Mouse (Mus musculus): ENCODE results near the gene Ankdd1b.

Gene Ankdd1b

GRCm38 (mm10) chr13:96470957-96471356 lies at the start of gene Ankdd1b:
Ankdd1b (minus strand) TSS chr13:96471198.
- DNase-seq (ENCODE audit: low spot score) = no peak

GRCm38 (mm10) chr13:96517335-96517734 lies 46.3 kb upstream of the Ankdd1b start:
- no peak for DNase-seq (ENCODE audit: low spot score)

- DNase-seq (ENCODE audit: low spot score) = no peak
Measured at GRCm38 (mm10) chr13:96516249-96516648, 45.3 kb upstream of the Ankdd1b start.

GRCm38 (mm10) chr13:96514154-96514942 lies 43.4 kb upstream of the Ankdd1b start:
- no peak for DNase-seq (ENCODE audit: low spot score)

- DNase-seq (ENCODE audit: low spot score) = no peak
Measured at GRCm38 (mm10) chr13:96511893-96512292, 40.9 kb upstream of the Ankdd1b start.

- no peak for DNase-seq (ENCODE audit: low spot score)
Measured at GRCm38 (mm10) chr13:96511262-96511661, 40.3 kb upstream of the Ankdd1b start.

- no peak for DNase-seq (ENCODE audit: low spot score)
Measured at GRCm38 (mm10) chr13:96510635-96511034, 39.6 kb upstream of the Ankdd1b start.

- DNase-seq (ENCODE audit: low spot score) = no peak
Measured at GRCm38 (mm10) chr13:96507541-96507940, 36.5 kb upstream of the Ankdd1b start.

GRCm38 (mm10) chr13:96506313-96506712 lies 35.3 kb upstream of the Ankdd1b start:
- no peak for DNase-seq (ENCODE audit: low spot score)

GRCm38 (mm10) chr13:96505661-96506060 lies 34.7 kb upstream of the Ankdd1b start:
- DNase-seq (ENCODE audit: low spot score) = no peak

GRCm38 (mm10) chr13:96499891-96500290 lies 28.9 kb upstream of the Ankdd1b start:
- no peak for DNase-seq (ENCODE audit: low spot score)

- no peak for DNase-seq (ENCODE audit: low spot score)
Measured at GRCm38 (mm10) chr13:96496630-96497029, 25.6 kb upstream of the Ankdd1b start.

- DNase-seq (ENCODE audit: low spot score) = no peak
Measured at GRCm38 (mm10) chr13:96490433-96490832, 19.4 kb upstream of the Ankdd1b start, which contains the start of gene Gm17622. Gm17622 (plus strand) TSS chr13:96490733.

GRCm38 (mm10) chr13:96487968-96488367 lies 17.0 kb upstream of the Ankdd1b start:
- DNase-seq (ENCODE audit: low spot score) = no peak

- DNase-seq (ENCODE audit: low spot score) = no peak
Measured at GRCm38 (mm10) chr13:96487230-96487629, 16.2 kb upstream of the Ankdd1b start.

GRCm38 (mm10) chr13:96478991-96479390 lies 8.0 kb upstream of the Ankdd1b start:
- DNase-seq (ENCODE audit: low spot score) = no peak

- no peak for DNase-seq (ENCODE audit: low spot score)
Measured at GRCm38 (mm10) chr13:96477226-96477625, 6.2 kb upstream of the Ankdd1b start.

- no peak for DNase-seq (ENCODE audit: low spot score)
Measured at GRCm38 (mm10) chr13:96470556-96470955, 442 bp downstream of the Ankdd1b start.

- no peak for DNase-seq (ENCODE audit: low spot score)
Measured at GRCm38 (mm10) chr13:96468678-96469077, 2.3 kb downstream of the Ankdd1b start.

- no peak for DNase-seq (ENCODE audit: low spot score)
Measured at GRCm38 (mm10) chr13:96465315-96465714, 5.7 kb downstream of the Ankdd1b start.

- DNase-seq (ENCODE audit: low spot score) = no peak
Measured at GRCm38 (mm10) chr13:96462644-96463043, 8.4 kb downstream of the Ankdd1b start.

GRCm38 (mm10) chr13:96458606-96459005 lies 12.4 kb downstream of the Ankdd1b start:
- no peak for DNase-seq (ENCODE audit: low spot score)

GRCm38 (mm10) chr13:96458018-96458417 lies 13.0 kb downstream of the Ankdd1b start:
- no peak for DNase-seq (ENCODE audit: low spot score)

- no peak for DNase-seq (ENCODE audit: low spot score)
Measured at GRCm38 (mm10) chr13:96457566-96457965, 13.4 kb downstream of the Ankdd1b start.
